Mouse (Mus musculus) heart, embryonic 11.5 days (tissue): ENCODE data around the gene Tbc1d1. TPM values are rescaled to one million over a fixed set of nuclear protein-coding genes. Genes with fewer than 3 reads are reported as not detected.
"Not testable (repeated sequence)": the region's sequence is repeated elsewhere in the genome, so short reads cannot be mapped to it uniquely, and the experiment has no call there.

Experiments used
- ATAC-seq: fragments of 200-750 bp; cut with Nextera tagmentation; replicated peaks from 2 replicates; pipeline ENCODE4 v1.8.0; 2017; ENCODE audit warnings: moderate library complexity; ENCODE audit not compliant: insufficient number of reproducible peaks, low FRiP score, low TSS enrichment
- H3K27ac ChIP-seq: fragments of 300-500 bp; sonication (generic); 2 replicates; pipeline ENCODE4 v1.5.1; 2014; ENCODE audit warnings: mild to moderate bottlenecking, low read depth, low read length
- H3K27me3 ChIP-seq: fragments of 300-500 bp; sonication (generic); 2 replicates; pipeline ENCODE4 v1.6.1; 2014; ENCODE audit warnings: mild to moderate bottlenecking, low read length, mixed read lengths; ENCODE audit not compliant: control insufficient read depth, insufficient read depth
- H3K36me3 ChIP-seq: fragments of 300-500 bp; sonication (generic); 2 replicates; pipeline ENCODE4 v1.6.1; 2014; ENCODE audit warnings: mild to moderate bottlenecking, low read length, moderate library complexity, mixed read lengths; ENCODE audit not compliant: control insufficient read depth, insufficient read depth
- H3K4me1 ChIP-seq: fragments of 300-500 bp; sonication (generic); 2 replicates; pipeline ENCODE4 v1.6.1; 2014; ENCODE audit warnings: low read length; ENCODE audit not compliant: control insufficient read depth, insufficient read depth
- H3K4me2 ChIP-seq: fragments of 300-500 bp; sonication (generic); 2 replicates; pipeline ENCODE4 v1.6.1; 2014; ENCODE audit warnings: mild to moderate bottlenecking, moderate library complexity
- H3K4me3 ChIP-seq: fragments of 300-500 bp; sonication (generic); 2 replicates; pipeline ENCODE4 v1.5.1; 2014; ENCODE audit warnings: low read depth, low read length
- H3K9ac ChIP-seq: fragments of 300-500 bp; sonication (generic); 2 replicates; pipeline ENCODE4 v1.6.1; 2014; ENCODE audit warnings: mild to moderate bottlenecking, low read depth, low read length, moderate library complexity
- H3K9me3 ChIP-seq: fragments of 300-500 bp; sonication (generic); replicated peaks from 2 replicates; pipeline ENCODE4 v1.6.1; 2016; ENCODE audit warnings: low read length; ENCODE audit not compliant: control insufficient read depth
- WGBS: fragments of 180-500 bp; shearing (Covaris S2); extraction: QIAGEN DNeasy Blood & Tissue Kit; methylation state at CpG from one replicate; pipeline ENCODE4 v1.1.7; 2014; ENCODE audit not compliant: insufficient replicate concordance; 5-methylcytosine and 5-hydroxymethylcytosine counted together
- polyA plus RNA-seq: library from polyadenylated mRNA; unstranded; fragments of >200 nt; fragmentation: Nextera tagmentation; extraction: Ambion mirVana; gene quantifications from 2 replicates; pipeline ENCODE4 v1.2.1, GENCODE M21; 2014

Tbc1d1 gene
- polyA plus RNA-seq, 1 experiment from 2014 or later, result 36.3 TPM

- not testable (repeated sequence) for H3K4me3 ChIP-seq, H3K27me3 ChIP-seq, H3K9me3 ChIP-seq, ATAC-seq, H3K9ac ChIP-seq, H3K4me2 ChIP-seq, H3K27ac ChIP-seq, H3K36me3 ChIP-seq
- 73% methylated on average over 6 of the region's 6 CpGs for WGBS
- peaks cover 12% of the 10 kb centered on the region for H3K4me1 ChIP-seq
Measured at GRCm38 (mm10) chr5:64338795-64339194, 182.7 kb downstream of the Tbc1d1 start.

- Histone ChIP-seq H3K9ac (no peak overlapping the region), H3K4me2 (no peak overlapping the region), H3K27ac (no peak overlapping the region), H3K4me1 (peaks cover 20% of the 10 kb centered on the region), H3K9me3 (no peaks in the 10 kb centered on the region), H3K27me3 (no peaks in the 10 kb centered on the region), H3K4me3 (no peak overlapping the region), H3K36me3 (peaks cover 8% of the 10 kb centered on the region; the same call in 1 of the 2 replicates)
- ATAC-seq, result no peak
- WGBS, result 91% methylated on average over 3 of the region's 3 CpGs
Measured at GRCm38 (mm10) chr5:64340366-64340765, 184.3 kb downstream of the Tbc1d1 start.

- no peak overlapping the region for H3K4me3 ChIP-seq
- no peak for ATAC-seq
- no peak overlapping the region for H3K4me2 ChIP-seq
- H3K4me1 ChIP-seq, result peaks cover 25% of the 10 kb centered on the region
- H3K36me3 ChIP-seq, result peaks cover 8% of the 10 kb centered on the region; the same call in 1 of the 2 replicates
- 95% methylated on average over 3 of the region's 3 CpGs for WGBS
- no peak overlapping the region for H3K9ac ChIP-seq
- H3K27ac ChIP-seq, result no peak overlapping the region
- no peaks in the 10 kb centered on the region for H3K9me3 ChIP-seq
- H3K27me3 ChIP-seq, result no peaks in the 10 kb centered on the region
Measured at GRCm38 (mm10) chr5:64341671-64342070, 185.6 kb downstream of the Tbc1d1 start.

GRCm38 (mm10) chr5:64342138-64342537 lies 186.0 kb downstream of the Tbc1d1 start:
- H3K4me1 ChIP-seq, result peaks cover 21% of the 10 kb centered on the region
- 86% methylated on average over 10 of the region's 10 CpGs for WGBS

GRCm38 (mm10) chr5:64343972-64344700 lies 188.0 kb downstream of the Tbc1d1 start:
- Histone ChIP-seq H3K27ac (peak overlapping the region; percentile 54; the same call in 1 of the 2 replicates), H3K4me2 (no peak overlapping the region), H3K9me3 (no peaks in the 10 kb centered on the region), H3K4me1 (peaks cover 18% of the 10 kb centered on the region), H3K27me3 (no peaks in the 10 kb centered on the region), H3K4me3 (no peak overlapping the region), H3K9ac (no peak overlapping the region), H3K36me3 (peaks cover 8% of the 10 kb centered on the region; the same call in 1 of the 2 replicates)
- 28% methylated on average over 5 of the region's 5 CpGs for WGBS
- ATAC-seq, result peak; percentile 58; the same call in 1 of the 2 replicates

More at GRCm38 (mm10) chr5:64342138-64342537, 186.0 kb downstream of the Tbc1d1 start:
- Histone ChIP-seq H3K36me3 (peaks cover 8% of the 10 kb centered on the region; the same call in 1 of the 2 replicates), H3K9ac (no peak overlapping the region), H3K9me3 (no peaks in the 10 kb centered on the region), H3K27ac (no peak overlapping the region), H3K4me2 (no peak overlapping the region), H3K4me3 (no peak overlapping the region), H3K27me3 (no peaks in the 10 kb centered on the region)
- no peak for ATAC-seq

- ATAC-seq, result no peak
- Histone ChIP-seq H3K36me3 (peaks cover 6% of the 10 kb centered on the region; the same call in 1 of the 2 replicates), H3K4me1 (peaks cover 18% of the 10 kb centered on the region), H3K4me3 (no peak overlapping the region), H3K27ac (no peak overlapping the region), H3K9me3 (no peaks in the 10 kb centered on the region), H3K27me3 (no peaks in the 10 kb centered on the region), H3K9ac (no peak overlapping the region), H3K4me2 (no peak overlapping the region)
- WGBS, result 90% methylated on average over 16 of the region's 16 CpGs
Measured at GRCm38 (mm10) chr5:64345181-64345735, 189.2 kb downstream of the Tbc1d1 start.

- Histone ChIP-seq H3K9ac (no peak overlapping the region), H3K4me3 (no peak overlapping the region), H3K4me2 (no peak overlapping the region), H3K4me1 (peaks cover 18% of the 10 kb centered on the region), H3K9me3 (no peaks in the 10 kb centered on the region), H3K27me3 (no peaks in the 10 kb centered on the region), H3K36me3 (peaks cover 6% of the 10 kb centered on the region; the same call in 1 of the 2 replicates), H3K27ac (no peak overlapping the region)
- ATAC-seq, result no peak
- WGBS, result 83% methylated on average over 7 of the region's 7 CpGs
Measured at GRCm38 (mm10) chr5:64345761-64346160, 189.7 kb downstream of the Tbc1d1 start.

GRCm38 (mm10) chr5:64346343-64346885 lies 190.3 kb downstream of the Tbc1d1 start:
- Histone ChIP-seq H3K4me3 (no peak overlapping the region), H3K9ac (no peak overlapping the region), H3K9me3 (no peaks in the 10 kb centered on the region), H3K36me3 (peaks cover 7% of the 10 kb centered on the region; the same call in 1 of the 2 replicates), H3K27ac (peak overlapping the region; percentile 29; the same call in 1 of the 2 replicates), H3K4me1 (peaks cover 18% of the 10 kb centered on the region), H3K4me2 (no peak overlapping the region), H3K27me3 (no peaks in the 10 kb centered on the region)
- ATAC-seq, result no peak
- WGBS, result 78% methylated on average over 6 of the region's 6 CpGs
